Mouse (Mus musculus) kidney, adult 9 months (tissue): ENCODE measurements around the gene Olfr194.
"Not testable (repeated sequence)": the region's sequence is repeated elsewhere in the genome, so short reads cannot be mapped to it uniquely, and the experiment has no call there.

ENCODE experiments used
- DNase-seq: peaks from one replicate; pipeline ENCODE4 v3.0.0; 2022

The Olfr194 gene

DNA sequence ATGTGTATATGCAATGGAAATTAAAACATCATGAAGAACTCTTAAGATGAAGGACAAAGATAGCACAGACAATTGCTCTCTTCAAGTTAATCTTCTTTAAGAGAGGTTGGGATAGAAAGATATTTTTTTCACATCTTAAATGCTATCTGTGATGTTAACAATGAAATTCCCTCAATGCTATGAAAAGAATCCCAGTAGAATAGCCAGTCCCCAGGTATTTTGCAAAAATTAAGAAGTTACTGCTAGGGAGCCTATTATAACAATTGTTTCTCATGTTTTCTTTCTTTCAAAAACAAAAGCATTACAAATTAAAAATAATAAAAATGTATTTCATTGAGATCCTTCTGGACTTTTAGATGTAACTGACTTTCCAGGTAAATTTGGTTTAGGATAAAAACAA is at the start of gene Olfr194:
Gene Olfr194 (minus strand): TSS at position 101 of the 400 bp plus-strand sequence.
- DNase-seq = no peak

DNA sequence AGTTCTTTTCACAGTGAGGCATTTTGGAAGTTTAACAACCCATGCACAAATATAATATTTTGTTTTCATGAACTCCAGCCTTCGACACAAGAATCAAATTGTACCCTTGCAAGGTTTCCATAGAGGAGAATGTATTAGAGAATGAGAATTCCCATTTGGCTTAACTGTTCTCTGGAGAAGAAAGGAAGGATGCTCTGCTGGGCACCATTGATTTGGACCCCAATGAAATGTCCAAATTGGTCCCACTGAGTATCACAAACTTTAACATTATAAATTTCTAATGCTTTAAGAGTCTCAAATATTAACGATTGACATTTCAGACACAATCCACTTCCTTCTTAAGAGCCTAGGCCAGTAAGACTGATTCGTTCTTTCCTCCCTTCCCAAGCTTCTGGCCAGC is 49.5 kb upstream of the Olfr194 start, which contains the start of gene Olfr196:
Gene Olfr196 (minus strand): TSS at position 101 of the 400 bp plus-strand sequence.
- DNase-seq = no peak

DNA sequence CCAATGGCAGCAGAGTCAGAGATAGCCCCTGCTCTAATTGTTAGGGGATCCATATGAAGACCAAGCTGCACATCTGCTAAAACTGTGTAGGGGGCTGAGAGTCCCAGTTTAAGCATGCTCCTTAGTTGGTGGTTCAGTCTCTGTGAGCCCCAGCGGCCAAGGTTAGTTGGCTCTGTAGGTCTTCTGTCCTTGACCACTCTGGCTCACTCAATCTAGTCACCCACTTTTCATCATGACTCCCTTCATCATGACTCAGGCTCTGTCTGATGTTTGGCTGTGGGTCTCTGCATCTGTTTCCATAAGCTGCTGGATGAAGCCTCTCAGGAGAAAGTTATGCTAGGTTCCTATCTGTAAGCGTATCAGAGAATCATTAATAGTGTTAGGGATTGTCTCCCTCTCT is 31.1 kb upstream of the Olfr194 start:
- DNase-seq = no peak

DNA sequence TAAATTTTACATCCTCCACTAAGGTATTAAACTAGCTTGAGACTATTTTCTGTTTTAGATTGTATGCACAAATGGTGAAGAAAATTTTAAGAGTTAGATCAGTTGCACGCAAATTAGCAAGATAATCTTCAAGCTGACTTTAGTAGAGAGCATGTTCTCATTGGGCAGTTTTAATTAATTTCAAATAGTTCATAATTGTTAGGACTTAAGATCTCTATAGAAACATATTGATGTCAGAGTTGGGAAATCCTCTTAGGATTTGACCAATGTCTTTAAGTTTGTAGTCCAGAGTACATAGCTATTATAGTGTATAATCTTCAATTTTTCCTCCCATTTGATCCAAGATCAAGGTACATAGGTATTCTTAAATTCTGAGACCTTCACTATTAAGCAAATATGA is 25.9 kb upstream of the Olfr194 start, which contains the start of gene Olfr195:
Gene Olfr195 (plus strand): TSS at position 301 of the 400 bp plus-strand sequence.
- DNase-seq = no peak

DNA sequence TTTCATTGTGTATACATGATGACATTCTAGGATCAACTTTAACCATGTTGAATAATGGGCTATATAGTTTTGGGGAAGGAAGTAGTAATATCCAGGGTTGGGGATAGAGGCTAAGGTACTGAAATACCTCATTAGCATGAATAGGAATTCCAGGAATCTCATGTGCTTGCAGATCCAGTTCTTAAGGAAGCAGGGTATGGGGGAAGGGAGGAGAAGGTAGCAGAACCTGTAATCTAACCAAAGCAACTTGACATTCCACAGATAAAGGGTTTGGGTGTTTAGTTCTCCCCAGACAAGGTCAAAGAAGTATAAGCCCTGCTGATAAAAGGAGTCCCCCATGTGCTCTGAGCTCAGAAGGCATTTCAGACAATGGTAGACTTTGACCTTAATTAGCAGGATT is 20.2 kb upstream of the Olfr194 start:
- DNase-seq = no peak

DNA sequence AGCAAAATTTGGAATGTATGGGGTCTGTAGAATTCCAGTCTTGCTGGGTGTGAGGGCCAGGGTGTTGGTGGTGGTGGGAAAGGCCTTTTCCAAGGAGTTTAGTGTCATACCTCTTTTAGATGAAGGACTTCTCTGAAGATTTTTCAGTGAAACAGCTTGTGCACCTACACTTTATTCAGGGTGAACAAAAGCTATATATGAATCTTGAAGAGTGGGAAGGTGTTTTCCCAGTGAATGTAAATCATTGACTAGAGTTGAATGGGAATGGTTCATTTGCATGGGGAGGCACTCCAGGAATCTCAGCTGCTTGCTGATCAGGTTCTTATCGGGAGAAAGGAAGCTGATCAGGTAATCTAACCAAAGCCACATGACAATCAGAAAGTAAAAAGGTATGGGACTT is 9.9 kb upstream of the Olfr194 start:
- DNase-seq = no peak

DNA sequence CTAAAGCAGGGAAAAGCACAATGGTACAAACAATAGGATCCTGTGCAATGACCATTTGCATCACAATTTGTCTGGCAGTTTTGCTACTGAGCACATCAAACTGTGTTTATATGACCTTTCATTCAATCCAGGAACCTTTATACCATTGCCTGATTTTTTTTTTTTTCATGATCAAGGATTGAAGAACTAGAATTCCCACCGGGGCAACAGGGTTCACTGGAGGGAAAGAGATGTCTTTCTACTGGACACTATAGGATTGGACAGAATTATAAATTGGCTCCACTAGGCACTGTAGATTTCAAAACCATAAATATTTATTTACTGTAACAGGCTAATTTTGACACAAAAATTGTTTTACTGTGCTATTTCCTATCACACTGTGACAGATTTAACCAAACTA is 9.1 kb downstream of the Olfr194 start, which contains the start of gene Olfr193:
Gene Olfr193 (minus strand): TSS at position 101 of the 400 bp plus-strand sequence.
- DNase-seq = no peak

DNA sequence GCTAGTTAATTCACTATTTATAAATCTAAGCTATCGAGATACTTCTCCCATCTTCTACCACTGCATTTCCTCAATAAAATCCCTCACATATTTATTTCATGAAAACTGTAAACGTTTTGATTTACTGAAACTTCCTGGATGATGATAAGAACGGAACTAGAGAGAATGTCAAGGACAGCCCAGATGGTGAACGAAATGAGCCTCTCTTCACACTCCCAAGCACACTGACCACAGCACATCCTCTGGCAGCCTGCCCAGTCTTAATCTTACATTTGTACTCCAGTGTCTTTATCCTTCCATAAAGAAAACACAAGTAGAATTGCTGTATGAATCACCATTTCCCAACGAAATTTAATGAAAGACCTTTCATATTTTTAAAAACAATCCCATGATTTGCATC is 12.3 kb downstream of the Olfr194 start:
- not testable (repeated sequence) for DNase-seq

DNA sequence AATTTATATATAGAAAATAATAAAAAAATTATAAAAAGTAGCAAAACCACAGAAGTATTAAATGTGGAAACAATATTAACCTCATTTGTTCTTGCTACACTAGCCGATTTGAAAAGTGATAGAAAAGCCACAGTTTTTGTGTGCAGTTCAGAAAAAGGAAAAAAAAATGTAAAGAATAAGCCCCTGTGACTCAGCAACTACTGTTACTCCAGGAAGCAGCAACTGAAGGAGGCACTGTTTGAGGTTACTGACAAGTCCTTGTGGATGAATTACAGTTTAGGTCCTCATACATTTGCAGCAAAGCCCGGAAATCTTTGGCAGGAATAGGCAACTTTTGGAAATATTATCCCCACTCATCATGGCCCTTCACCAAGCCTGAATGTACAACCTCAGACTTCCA is 15.6 kb downstream of the Olfr194 start:
- no peak for DNase-seq

DNA sequence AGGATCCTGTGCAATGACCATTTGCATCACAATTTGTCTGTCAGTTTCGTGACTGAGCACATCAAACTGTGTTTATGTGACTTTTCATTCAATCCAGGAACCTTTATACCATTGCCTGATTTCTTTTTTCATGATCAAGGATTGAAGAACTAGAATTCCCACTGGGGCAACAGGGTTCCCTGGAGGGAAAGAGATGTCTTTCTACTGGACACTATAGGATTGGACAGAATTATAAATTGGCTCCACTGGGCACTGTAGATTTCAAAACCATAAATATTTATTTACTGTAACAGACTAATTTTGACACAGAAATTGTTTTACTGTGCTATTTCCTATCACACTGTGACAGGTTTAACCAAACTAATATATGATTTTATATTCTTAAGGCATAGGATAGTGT is 31.1 kb downstream of the Olfr194 start, which contains the start of gene Olfr191:
Gene Olfr191 (minus strand): TSS at position 101 of the 400 bp plus-strand sequence.
- not testable (repeated sequence) for DNase-seq

DNA sequence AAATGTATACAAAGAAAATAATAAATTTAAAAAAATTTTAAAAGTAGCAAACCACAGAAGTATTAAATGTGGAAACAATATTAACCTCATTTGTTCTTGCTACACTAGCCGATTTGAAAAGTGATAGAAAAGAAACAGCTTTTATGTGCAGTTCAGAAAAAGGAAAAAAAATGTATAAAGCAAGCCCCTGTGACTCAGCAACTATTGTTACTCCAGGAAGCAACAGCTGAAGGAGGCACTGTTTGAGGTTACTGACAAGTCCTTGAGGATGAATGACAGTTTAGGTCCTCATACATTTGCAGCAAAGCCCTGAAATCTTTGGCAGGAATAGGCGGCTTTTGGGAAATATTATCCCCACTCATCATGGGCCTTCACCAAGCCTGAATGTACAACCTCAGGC is 39.8 kb downstream of the Olfr194 start:
- DNase-seq = not testable (repeated sequence)

DNA sequence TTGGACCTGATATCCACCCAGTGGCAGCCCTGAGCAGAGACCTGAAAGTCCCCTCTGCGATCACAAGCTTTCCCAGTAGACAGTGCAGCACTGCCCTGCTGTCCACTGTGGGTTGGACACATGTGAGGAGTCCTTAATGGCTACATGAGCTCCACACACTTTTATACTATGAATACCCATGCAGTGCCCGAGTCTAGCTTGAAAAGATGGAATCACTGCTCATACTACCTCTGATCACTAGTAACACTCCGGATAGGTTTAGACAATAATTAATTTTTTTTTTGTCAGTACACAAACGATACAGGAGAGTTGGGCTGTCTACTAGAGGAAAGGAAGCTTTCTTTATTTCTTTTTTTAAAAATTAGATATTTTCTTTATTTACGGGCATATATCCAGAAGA is 43.0 kb downstream of the Olfr194 start, which contains the start of gene Olfr190:
Gene Olfr190 (minus strand): TSS at position 101 of the 400 bp plus-strand sequence.
- no peak for DNase-seq

DNA sequence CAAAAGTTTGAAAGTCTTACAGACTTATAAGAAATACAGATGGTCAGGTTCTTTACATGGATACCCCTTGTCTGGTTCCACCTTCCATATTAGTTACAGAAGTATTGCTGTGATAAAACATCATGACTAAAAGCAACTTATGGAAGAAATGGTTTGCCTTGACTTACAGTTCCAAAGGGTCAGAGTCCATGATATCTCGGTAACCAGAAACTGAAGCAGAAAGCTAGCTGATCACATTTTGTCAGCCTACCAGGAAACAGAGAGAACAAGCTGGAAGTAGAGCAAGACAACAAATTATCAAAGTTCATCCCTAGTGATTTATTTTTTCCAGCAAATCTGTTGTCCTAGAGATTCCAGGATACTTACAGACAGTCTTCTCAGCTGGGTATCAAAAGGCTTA is 47.3 kb downstream of the Olfr194 start:
- no peak for DNase-seq

DNA sequence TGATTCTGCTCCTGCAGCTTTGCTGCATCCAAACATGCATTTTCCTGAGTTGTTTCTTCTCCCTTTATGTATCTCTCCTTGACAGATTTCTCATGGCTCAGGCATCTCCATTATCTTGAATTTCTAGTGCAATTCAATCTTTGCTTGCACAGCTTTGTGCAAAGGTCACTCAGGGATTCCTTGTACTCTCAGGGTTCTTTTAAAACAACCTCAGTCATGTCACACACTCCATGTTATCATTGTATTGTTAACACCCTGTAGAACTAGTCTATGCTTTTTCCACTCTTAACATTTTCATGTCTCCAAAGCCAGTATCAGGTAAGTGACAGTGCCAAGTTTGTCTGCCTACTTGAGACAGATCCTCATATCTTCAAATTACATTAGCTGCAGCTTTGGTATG is 49.1 kb downstream of the Olfr194 start:
- no peak for DNase-seq
